Mouse (Mus musculus): ENCODE measurements around the gene Coro7. TPM values are rescaled to one million over a fixed set of nuclear protein-coding genes. Genes with fewer than 3 reads are reported as not detected.

Coro7 gene
- polyA plus RNA-seq, 1 experiment: 31.2 TPM

- peaks cover 31% of the 10 kb centered on the region for H3K4me1 ChIP-seq (ENCODE audit: control insufficient read depth, insufficient read depth, low read length)
- no peak overlapping the region for H3K4me3 ChIP-seq (ENCODE audit: low read depth, low read length)
- H3K36me3 ChIP-seq (ENCODE audit: control insufficient read depth, insufficient read depth, low read length, poor library complexity, severe bottlenecking): peaks cover 1% of the 10 kb centered on the region
- no peak overlapping the region for H3K27ac ChIP-seq (ENCODE audit: insufficient read depth, low read length)
- H3K27me3 ChIP-seq (ENCODE audit: control insufficient read depth, insufficient read depth, low read length, poor library complexity, severe bottlenecking): no peaks in the 10 kb centered on the region
- TF ChIP-seq CTCF (IDR thresholded peaks at IDR 0.05; ENCODE audit: low read depth, low read length): peak; percentile 45
- TF ChIP-seq POLR2A (IDR thresholded peaks at IDR 0.05; ENCODE audit: insufficient read depth, low read length): no peak
- H3K9me3 ChIP-seq (replicated peaks; ENCODE audit: control insufficient read depth, insufficient read depth, low read length, poor library complexity, severe bottlenecking): no peaks in the 10 kb centered on the region
- H3K9ac ChIP-seq (ENCODE audit: low read depth, poor library complexity, severe bottlenecking): no peak overlapping the region
Measured at GRCm38 (mm10) chr16:4606431-4607084, 73.0 kb downstream of the Coro7 start.

- H3K36me3 ChIP-seq (ENCODE audit: control insufficient read depth, insufficient read depth, low read length, poor library complexity, severe bottlenecking): no peaks in the 10 kb centered on the region
- H3K9ac ChIP-seq (ENCODE audit: low read depth, poor library complexity, severe bottlenecking): no peak overlapping the region
- no peaks in the 10 kb centered on the region for H3K9me3 ChIP-seq (replicated peaks; ENCODE audit: control insufficient read depth, insufficient read depth, low read length, poor library complexity, severe bottlenecking)
- no peaks in the 10 kb centered on the region for H3K27me3 ChIP-seq (ENCODE audit: control insufficient read depth, insufficient read depth, low read length, poor library complexity, severe bottlenecking)
- no peak overlapping the region for H3K4me3 ChIP-seq (ENCODE audit: low read depth, low read length)
- TF ChIP-seq CTCF (IDR thresholded peaks at IDR 0.05; ENCODE audit: low read depth, low read length) (no peak), EP300 (IDR thresholded peaks at IDR 0.05; ENCODE audit: insufficient read depth, low read depth, low read length) (no peak), POLR2A (IDR thresholded peaks at IDR 0.05; ENCODE audit: insufficient read depth, low read length) (no peak)
- H3K27ac ChIP-seq (ENCODE audit: insufficient read depth, low read length): peak overlapping the region; percentile 21
- H3K4me1 ChIP-seq (ENCODE audit: control insufficient read depth, insufficient read depth, low read length): peaks cover 36% of the 10 kb centered on the region
Measured at GRCm38 (mm10) chr16:4605514-4606131, 74.0 kb downstream of the Coro7 start.

GRCm38 (mm10) chr16:4604293-4604837 is 75.2 kb downstream of the Coro7 start:
- Histone ChIP-seq H3K27me3 (ENCODE audit: control insufficient read depth, insufficient read depth, low read length, poor library complexity, severe bottlenecking) (no peaks in the 10 kb centered on the region), H3K36me3 (ENCODE audit: control insufficient read depth, insufficient read depth, low read length, poor library complexity, severe bottlenecking) (no peaks in the 10 kb centered on the region), H3K4me3 (ENCODE audit: low read depth, low read length) (no peak overlapping the region), H3K27ac (ENCODE audit: insufficient read depth, low read length) (no peak overlapping the region), H3K9ac (ENCODE audit: low read depth, poor library complexity, severe bottlenecking) (no peak overlapping the region), H3K4me1 (ENCODE audit: control insufficient read depth, insufficient read depth, low read length) (peaks cover 39% of the 10 kb centered on the region), H3K9me3 (replicated peaks; ENCODE audit: control insufficient read depth, insufficient read depth, low read length, poor library complexity, severe bottlenecking) (no peaks in the 10 kb centered on the region)
- TF ChIP-seq EP300 (IDR thresholded peaks at IDR 0.05; ENCODE audit: insufficient read depth, low read depth, low read length) (no peak), CTCF (IDR thresholded peaks at IDR 0.05; ENCODE audit: low read depth, low read length) (no peak), POLR2A (IDR thresholded peaks at IDR 0.05; ENCODE audit: insufficient read depth, low read length) (no peak)

- no peak overlapping the region for H3K4me3 ChIP-seq (ENCODE audit: low read depth, low read length)
- H3K36me3 ChIP-seq (ENCODE audit: control insufficient read depth, insufficient read depth, low read length, poor library complexity, severe bottlenecking): no peaks in the 10 kb centered on the region
- H3K27me3 ChIP-seq (ENCODE audit: control insufficient read depth, insufficient read depth, low read length, poor library complexity, severe bottlenecking): no peaks in the 10 kb centered on the region
- H3K27ac ChIP-seq (ENCODE audit: insufficient read depth, low read length): peak overlapping the region; percentile 22
- no peak overlapping the region for H3K9ac ChIP-seq (ENCODE audit: low read depth, poor library complexity, severe bottlenecking)
- no peaks in the 10 kb centered on the region for H3K9me3 ChIP-seq (replicated peaks; ENCODE audit: control insufficient read depth, insufficient read depth, low read length, poor library complexity, severe bottlenecking)
- TF ChIP-seq POLR2A (IDR thresholded peaks at IDR 0.05; ENCODE audit: insufficient read depth, low read length) (no peak), EP300 (IDR thresholded peaks at IDR 0.05; ENCODE audit: insufficient read depth, low read depth, low read length) (no peak), CTCF (IDR thresholded peaks at IDR 0.05; ENCODE audit: low read depth, low read length) (no peak)
- H3K4me1 ChIP-seq (ENCODE audit: control insufficient read depth, insufficient read depth, low read length): peaks cover 39% of the 10 kb centered on the region
Measured at GRCm38 (mm10) chr16:4603453-4603837, 76.1 kb downstream of the Coro7 start.

- 0 out of 2 replicates have a peak, but pooled peaks have one; percentile 58 for TF ChIP-seq EP300 (IDR thresholded peaks at IDR 0.05; ENCODE audit: insufficient read depth, low read depth, low read length)
- TF ChIP-seq POLR2A (IDR thresholded peaks at IDR 0.05; ENCODE audit: insufficient read depth, low read length): no peak
- Histone ChIP-seq H3K9me3 (replicated peaks; ENCODE audit: control insufficient read depth, insufficient read depth, low read length, poor library complexity, severe bottlenecking) (no peaks in the 10 kb centered on the region), H3K27ac (ENCODE audit: insufficient read depth, low read length) (peak overlapping the region; percentile 22), H3K27me3 (ENCODE audit: control insufficient read depth, insufficient read depth, low read length, poor library complexity, severe bottlenecking) (no peaks in the 10 kb centered on the region), H3K9ac (ENCODE audit: low read depth, poor library complexity, severe bottlenecking) (no peak overlapping the region), H3K4me1 (ENCODE audit: control insufficient read depth, insufficient read depth, low read length) (peaks cover 40% of the 10 kb centered on the region), H3K4me3 (ENCODE audit: low read depth, low read length) (no peak overlapping the region), H3K36me3 (ENCODE audit: control insufficient read depth, insufficient read depth, low read length, poor library complexity, severe bottlenecking) (no peaks in the 10 kb centered on the region)
Measured at GRCm38 (mm10) chr16:4602766-4603452, 76.7 kb downstream of the Coro7 start.
